Mouse (Mus musculus) spleen, adult 2 months (tissue): ENCODE results near the gene Flt4.

Source experiments
- CTCF ChIP-seq: fragments of 200-500 bp; IDR thresholded peaks from 2 replicates; pipeline ENCODE4 v1.5.1; 2011; ENCODE audit warnings: mild to moderate bottlenecking, inconsistent platforms; ENCODE audit not compliant: insufficient read depth, insufficient read length, insufficient replicate concordance; ENCODE audit errors: extremely low read depth
- POLR2A ChIP-seq: fragments of 200-500 bp; IDR thresholded peaks from 2 replicates; pipeline ENCODE4 v1.6.1; 2011; ENCODE audit warnings: low read depth, low read length, inconsistent platforms

- no peak for TF ChIP-seq CTCF
- no peak for TF ChIP-seq POLR2A
Measured at GRCm38 (mm10) chr11:49621953-49622352, 12.9 kb downstream of the Flt4 start.
